Mouse (Mus musculus) liver, embryonic 14.5 days (tissue): Measurements from ENCODE around the gene Tbx1. TPM values are rescaled to one million over a fixed set of nuclear protein-coding genes. Genes with fewer than 3 reads are reported as not detected.
A peak's percentile ranks its signal among the peaks of the same experiment; 100 is the strongest.
"Not testable (repeated sequence)": the region's sequence is repeated elsewhere in the genome, so short reads cannot be mapped to it uniquely, and the experiment has no call there.

Experiments
- ATAC-seq: fragments of 200-750 bp; cut with Nextera tagmentation; 2 replicates; pipeline ENCODE4 v1.8.0; 2017; ENCODE audit warnings: moderate number of reproducible peaks, mild to moderate bottlenecking, moderate library complexity; ENCODE audit not compliant: insufficient read depth
- DNase-seq, 3 experiments: peaks; one replicate each; pipeline ENCODE4 v3.0.0-alpha.2; 2012 to 2013; ENCODE audit warnings: low read depth in 3 of 3, low spot score in 3 of 3
- H3K27ac ChIP-seq: fragments of 300-500 bp; sonication (generic); 2 replicates; pipeline ENCODE4 v1.5.1; 2014; ENCODE audit warnings: moderate library complexity, mild to moderate bottlenecking, control low read depth, inconsistent platforms
- H3K27me3 ChIP-seq: fragments of 300-500 bp; sonication (generic); 2 replicates; pipeline ENCODE4 v1.6.1; 2014; ENCODE audit warnings: mild to moderate bottlenecking, low read length, moderate library complexity; ENCODE audit not compliant: control insufficient read depth, insufficient read depth
- H3K36me3 ChIP-seq: fragments of 300-500 bp; sonication (generic); replicated peaks from 2 replicates; pipeline ENCODE4 v1.6.1; 2014; ENCODE audit warnings: low read depth; ENCODE audit not compliant: control insufficient read depth, insufficient read depth
- H3K4me1 ChIP-seq, 2 experiments: fragments of 200-500 bp in 1 of 2; fragments of 300-500 bp in 1 of 2; sonication (generic) in 1 of 2; replicated peaks; 2 replicates each; pipeline ENCODE4 v1.6.1; 2012 to 2014; ENCODE audit warnings: antibody characterized with exemption in 1 of 2, inconsistent platforms in 1 of 2, low read length in 1 of 2; ENCODE audit not compliant: control insufficient read depth in 2 of 2, insufficient read depth in 2 of 2
- H3K4me2 ChIP-seq: fragments of 300-500 bp; sonication (generic); 2 replicates; pipeline ENCODE4 v1.6.1; 2014; ENCODE audit warnings: low read depth, mild to moderate bottlenecking, control low read depth, moderate library complexity
- H3K4me3 ChIP-seq, 2 experiments: fragments of 200-500 bp in 1 of 2; fragments of 300-500 bp in 1 of 2; sonication (generic) in 1 of 2; 2 replicates each; pipeline ENCODE4 v1.5.1; 2012 to 2014; ENCODE audit warnings: low read depth in 2 of 2, low read length in 2 of 2, mild to moderate bottlenecking in 2 of 2, control low read depth in 1 of 2, inconsistent platforms in 1 of 2, moderate library complexity in 1 of 2; ENCODE audit not compliant: insufficient read depth in 1 of 2
- H3K9ac ChIP-seq: fragments of 300-500 bp; sonication (generic); replicated peaks from 2 replicates; pipeline ENCODE4 v1.6.1; 2014; ENCODE audit warnings: mild to moderate bottlenecking, control low read depth, moderate library complexity
- H3K9me3 ChIP-seq: fragments of 300-500 bp; sonication (generic); 2 replicates; pipeline ENCODE4 v1.6.1; 2016; ENCODE audit warnings: low read length, mixed read lengths; ENCODE audit not compliant: control insufficient read depth
- CTCF ChIP-seq: IDR thresholded peaks from 2 replicates; pipeline ENCODE4 v1.5.1; 2016; ENCODE audit warnings: antibody characterized with exemption, low read depth, control low read depth
- EP300 ChIP-seq: IDR thresholded peaks from 2 replicates; pipeline ENCODE4 v1.6.1; 2016; ENCODE audit warnings: antibody characterized with exemption, low read depth
- WGBS: fragments of 180-500 bp; shearing (Covaris S2); extraction: QIAGEN DNeasy Blood & Tissue Kit; methylation state at CpG from one replicate; pipeline ENCODE4 v1.1.7; 2014; ENCODE audit not compliant: insufficient replicate concordance; 5-methylcytosine and 5-hydroxymethylcytosine counted together
- polyA plus RNA-seq, 2 experiments: library from polyadenylated mRNA; depleted of rRNA in 1 of 2; stranded (reverse) in 1 of 2; unstranded in 1 of 2; fragments of >200 nt; fragmentation: Nextera tagmentation in 1 of 2; extraction: Ambion mirVana in 1 of 2; gene quantifications; 2 replicates each; pipeline versions ENCODE4 v1.2.1 to v1.2.3; 2012 to 2014

Gene Tbx1
- polyA plus RNA-seq, 2 experiments, result 0.02 TPM; not detected in 1

GRCm38 (mm10) chr16:18539281-18539680 lies 51.2 kb downstream of the Tbx1 start:
- no peak for ATAC-seq
- TF ChIP-seq EP300, result no peak
- TF ChIP-seq CTCF, result no peak
- Histone ChIP-seq H3K9me3 (no peaks in the 10 kb centered on the region), H3K4me1 (no peaks in the 10 kb centered on the region), H3K9ac (no peak overlapping the region), H3K4me3 (no peak overlapping the region), H3K27ac (no peak overlapping the region), H3K27me3 (no peaks in the 10 kb centered on the region), H3K36me3 (no peaks in the 10 kb centered on the region), H3K4me2 (no peak overlapping the region)
- WGBS, result 62% methylated on average over 6 of the region's 6 CpGs
- DNase-seq, result no peak

GRCm38 (mm10) chr16:18537407-18537990 lies 53.0 kb downstream of the Tbx1 start:
- ATAC-seq (no peak), DNase-seq (no peak)
- no peaks in the 10 kb centered on the region for H3K9me3 ChIP-seq
- no peaks in the 10 kb centered on the region for H3K4me1 ChIP-seq
- H3K4me2 ChIP-seq, result no peak overlapping the region
- H3K27ac ChIP-seq, result no peak overlapping the region
- H3K36me3 ChIP-seq, result no peaks in the 10 kb centered on the region
- H3K9ac ChIP-seq, result no peak overlapping the region
- no peak overlapping the region for H3K4me3 ChIP-seq
- no peaks in the 10 kb centered on the region for H3K27me3 ChIP-seq
- WGBS, result 70% methylated on average over 3 of the region's 3 CpGs
- TF ChIP-seq EP300 (no peak), CTCF (no peak)

- H3K4me1 ChIP-seq, result not testable (repeated sequence)
- ATAC-seq, result peak; percentile 100
- 83% methylated on average over 7 of the region's 7 CpGs for WGBS
Measured at GRCm38 (mm10) chr16:18533061-18533460, 57.4 kb downstream of the Tbx1 start.

More at GRCm38 (mm10) chr16:18533061-18533460, 57.4 kb downstream of the Tbx1 start:
- H3K9me3 ChIP-seq, H3K4me2 ChIP-seq, H3K36me3 ChIP-seq, H3K27me3 ChIP-seq, H3K4me3 ChIP-seq, H3K9ac ChIP-seq, H3K27ac ChIP-seq, DNase-seq: not testable (repeated sequence)

Other genes with a start within 250 kb of the Tbx1 start
- gene Tango2, start 242.6 kb downstream of the Tbx1 start, polyA plus RNA-seq (2012; rRNA removed), result 44.3 and 44.5 TPM in 2 replicates
- gene Tango2, start 242.6 kb downstream of the Tbx1 start, polyA plus RNA-seq (2014; fragmentation: Nextera tagmentation; extraction: Ambion mirVana), result 58.8 and 70.3 TPM in 2 replicates
- gene Arvcf, start 242.5 kb downstream of the Tbx1 start, polyA plus RNA-seq (2012; rRNA removed), result 6.0 and 6.4 TPM in 2 replicates
- gene Arvcf, start 242.5 kb downstream of the Tbx1 start, polyA plus RNA-seq (2014; fragmentation: Nextera tagmentation; extraction: Ambion mirVana), result 4.7 and 7.4 TPM in 2 replicates
- 79.9 and 113 TPM in 2 replicates for gene Txnrd2, start 164.3 kb downstream of the Tbx1 start, polyA plus RNA-seq (2012; rRNA removed)
- 110 and 112 TPM in 2 replicates for gene Txnrd2, start 164.3 kb downstream of the Tbx1 start, polyA plus RNA-seq (2014; fragmentation: Nextera tagmentation; extraction: Ambion mirVana)
- 73.8 and 84.7 TPM in 2 replicates for gene Comt, start 163.8 kb downstream of the Tbx1 start, polyA plus RNA-seq (2012; rRNA removed)
- gene Comt, start 163.8 kb downstream of the Tbx1 start, polyA plus RNA-seq (2014; fragmentation: Nextera tagmentation; extraction: Ambion mirVana), result 69.8 and 80.4 TPM in 2 replicates
- 5.7 and 6.0 TPM in 2 replicates for gene Gnb1l, start 92.0 kb downstream of the Tbx1 start, polyA plus RNA-seq (2012; rRNA removed)
- gene Gnb1l, start 92.0 kb downstream of the Tbx1 start, polyA plus RNA-seq (2014; fragmentation: Nextera tagmentation; extraction: Ambion mirVana), result 7.7 and 9.0 TPM in 2 replicates
- gene Rtl10, start 91.8 kb downstream of the Tbx1 start, polyA plus RNA-seq (2012; rRNA removed), result 2.2 and 2.3 TPM in 2 replicates
- gene Rtl10, start 91.8 kb downstream of the Tbx1 start, polyA plus RNA-seq (2014; fragmentation: Nextera tagmentation; extraction: Ambion mirVana), result 0.63 and 1.0 TPM in 2 replicates
- gene Gp1bb, start 31.7 kb upstream of the Tbx1 start, polyA plus RNA-seq (2012; rRNA removed), result 15.0 and 27.9 TPM in 2 replicates
- gene Gp1bb, start 31.7 kb upstream of the Tbx1 start, polyA plus RNA-seq (2014; fragmentation: Nextera tagmentation; extraction: Ambion mirVana), result 23.6 and 32.2 TPM in 2 replicates
- 0.54 and 0.63 TPM in 2 replicates for gene Gm49601, start 35.8 kb upstream of the Tbx1 start, polyA plus RNA-seq (2012; rRNA removed)
- gene Gm49601, start 35.8 kb upstream of the Tbx1 start, polyA plus RNA-seq (2014; fragmentation: Nextera tagmentation; extraction: Ambion mirVana), result not detected in 2 replicates
- 2.0 and 2.2 TPM in 2 replicates for gene Sept5, start 39.3 kb upstream of the Tbx1 start, polyA plus RNA-seq (2012; rRNA removed)
- gene Sept5, start 39.3 kb upstream of the Tbx1 start, polyA plus RNA-seq (2014; fragmentation: Nextera tagmentation; extraction: Ambion mirVana), result 1.6 and 1.9 TPM in 2 replicates
- gene Cldn5, start 186.2 kb upstream of the Tbx1 start, polyA plus RNA-seq (2012; rRNA removed), result 6.5 and 6.6 TPM in 2 replicates
- gene Cldn5, start 186.2 kb upstream of the Tbx1 start, polyA plus RNA-seq (2014; fragmentation: Nextera tagmentation; extraction: Ambion mirVana), result 6.1 and 6.2 TPM in 2 replicates
- gene Ufd1, start 221.1 kb upstream of the Tbx1 start, polyA plus RNA-seq (2012; rRNA removed), result 14.6 and 19.3 TPM in 2 replicates
- gene Ufd1, start 221.1 kb upstream of the Tbx1 start, polyA plus RNA-seq (2014; fragmentation: Nextera tagmentation; extraction: Ambion mirVana), result 29.8 and 32.3 TPM in 2 replicates
- 40.7 and 45.8 TPM in 2 replicates for gene Cdc45, start 221.3 kb upstream of the Tbx1 start, polyA plus RNA-seq (2012; rRNA removed)
- 40.6 and 45.4 TPM in 2 replicates for gene Cdc45, start 221.3 kb upstream of the Tbx1 start, polyA plus RNA-seq (2014; fragmentation: Nextera tagmentation; extraction: Ambion mirVana)
- gene 2510002D24Rik, start 245.9 kb upstream of the Tbx1 start, polyA plus RNA-seq (2012; rRNA removed), result 20.5 and 23.6 TPM in 2 replicates
- 10.1 and 11.0 TPM in 2 replicates for gene 2510002D24Rik, start 245.9 kb upstream of the Tbx1 start, polyA plus RNA-seq (2014; fragmentation: Nextera tagmentation; extraction: Ambion mirVana)
- gene Gm28539, start 245.9 kb upstream of the Tbx1 start, polyA plus RNA-seq (2012; rRNA removed), result not detected in 2 replicates
- not detected in 2 replicates for gene Gm28539, start 245.9 kb upstream of the Tbx1 start, polyA plus RNA-seq (2014; fragmentation: Nextera tagmentation; extraction: Ambion mirVana)